Mouse (Mus musculus) left cerebral cortex, postnatal 10 days (tissue): ENCODE measurements around the gene Tgfbr3. TPM values are rescaled to one million over a fixed set of nuclear protein-coding genes. Genes with fewer than 3 reads are reported as not detected.
"Not testable (repeated sequence)": the region's sequence is repeated elsewhere in the genome, so short reads cannot be mapped to it uniquely, and the experiment has no call there.

ENCODE experiments used
- DNase-seq, 2 experiments: peaks; one replicate each; pipeline ENCODE4 v3.0.0; 2021 to 2022; ENCODE audit warnings: low spot score in 2 of 2, mixed read lengths in 1 of 2; ENCODE audit errors: extremely low spot score in 1 of 2
- intact Hi-C: fragments of 180-260 bp; cut with DNase I; formaldehyde crosslinking; loops from one replicate; pipeline ENCODE4 v1.15.1; 2025
- total RNA-seq, 2 experiments: library from RNA; stranded (reverse); gene quantifications; 2 replicates each; pipeline ENCODE4 v1.2.3; 2021

Tgfbr3 gene
- total RNA-seq, 2 experiments from 2014 or later, result 7.2 to 7.7 TPM

DNA sequence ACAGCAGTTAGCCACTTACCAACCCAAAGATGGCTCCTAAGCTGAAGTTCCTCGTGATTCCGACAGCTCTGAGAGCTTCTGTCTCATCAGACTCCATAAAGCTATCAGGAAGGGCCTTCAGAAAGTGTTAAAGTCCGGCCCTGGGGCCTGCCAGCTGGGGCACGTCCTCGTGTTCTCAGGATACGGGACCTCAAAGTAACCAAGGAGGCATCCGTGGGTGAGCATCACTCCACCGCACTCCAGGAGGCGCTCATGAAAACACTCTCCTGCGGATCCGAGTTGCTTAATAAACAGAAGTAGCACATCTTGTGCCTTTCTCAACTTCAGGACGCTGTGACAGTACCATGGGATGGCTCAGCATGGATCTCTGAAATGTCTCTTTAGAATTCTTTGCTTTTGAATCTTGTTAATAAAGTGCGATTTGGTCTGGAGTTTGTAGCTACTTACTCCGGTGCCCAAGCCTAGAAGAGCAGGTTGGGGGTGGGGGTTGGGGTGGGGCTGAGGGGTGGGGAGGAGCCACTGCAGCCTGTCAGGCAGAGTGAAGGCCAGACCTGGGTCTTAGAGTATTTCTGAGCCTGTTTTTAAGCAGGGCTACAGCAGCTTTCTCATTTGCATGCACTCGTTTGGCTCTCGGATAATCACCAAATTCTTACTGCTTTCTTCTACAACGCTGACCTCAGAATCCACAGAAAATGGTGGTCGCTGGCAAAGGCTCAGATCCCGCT lies 38.7 kb downstream of the Tgfbr3 start:
- intact Hi-C loops, result no loop called here
- DNase-seq, result no peak

GRCm38 (mm10) chr5:107248732-107249131 lies 40.7 kb downstream of the Tgfbr3 start:
- intact Hi-C loops, result no loop called here
- DNase-seq, result no peak

DNA sequence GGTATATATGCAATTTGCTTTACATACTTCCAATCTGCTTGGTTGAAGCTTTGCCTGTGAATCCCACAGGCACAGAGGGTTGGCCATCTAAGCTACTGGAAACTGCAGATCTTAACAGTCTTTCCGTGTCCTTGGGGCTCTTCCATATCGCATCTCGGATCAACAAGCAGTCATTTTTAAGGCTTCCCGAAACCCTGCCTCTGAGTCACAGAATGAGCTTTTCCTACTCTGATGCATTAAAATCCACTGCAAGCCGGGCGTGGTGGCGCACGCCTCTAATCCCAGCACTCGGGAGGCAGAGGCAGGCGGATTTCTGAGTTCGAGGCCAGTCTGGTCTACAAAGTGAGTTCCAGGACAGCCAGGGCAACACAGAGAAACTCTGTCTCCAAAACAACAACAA lies 41.1 kb downstream of the Tgfbr3 start:
- DNase-seq, intact Hi-C loops: not testable (repeated sequence)

- intact Hi-C loops, result no loop called here
- no peak for DNase-seq
Observed at GRCm38 (mm10) chr5:107247786-107248185, 41.6 kb downstream of the Tgfbr3 start.

- DNase-seq, result no peak
- intact Hi-C loops, result no loop called here
Observed at GRCm38 (mm10) chr5:107243445-107243844, 46.0 kb downstream of the Tgfbr3 start.

GRCm38 (mm10) chr5:107242993-107243392 lies 46.4 kb downstream of the Tgfbr3 start:
- intact Hi-C loops, result no loop called here
- no peak for DNase-seq

DNA sequence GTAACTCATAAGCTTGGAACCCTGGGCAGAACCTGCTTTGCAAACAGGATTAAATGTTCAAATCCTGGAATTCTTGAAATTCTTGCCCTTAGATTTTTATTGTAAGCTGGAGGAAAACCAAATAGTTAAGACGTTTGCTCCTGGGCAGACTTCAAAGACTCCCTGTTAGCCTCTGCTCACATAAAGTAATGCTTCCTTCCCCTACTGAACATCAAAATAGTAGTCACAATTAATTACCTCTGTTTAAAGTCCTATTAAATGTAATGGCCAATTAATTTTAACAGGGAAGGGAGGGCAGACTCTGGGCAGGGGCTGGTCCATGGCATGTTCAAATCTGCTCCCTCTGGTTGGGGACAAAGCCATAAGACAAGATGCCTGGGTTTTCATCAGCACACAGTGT lies 49.2 kb downstream of the Tgfbr3 start:
- intact Hi-C loops, result no loop called here
- DNase-seq, result no peak

DNA sequence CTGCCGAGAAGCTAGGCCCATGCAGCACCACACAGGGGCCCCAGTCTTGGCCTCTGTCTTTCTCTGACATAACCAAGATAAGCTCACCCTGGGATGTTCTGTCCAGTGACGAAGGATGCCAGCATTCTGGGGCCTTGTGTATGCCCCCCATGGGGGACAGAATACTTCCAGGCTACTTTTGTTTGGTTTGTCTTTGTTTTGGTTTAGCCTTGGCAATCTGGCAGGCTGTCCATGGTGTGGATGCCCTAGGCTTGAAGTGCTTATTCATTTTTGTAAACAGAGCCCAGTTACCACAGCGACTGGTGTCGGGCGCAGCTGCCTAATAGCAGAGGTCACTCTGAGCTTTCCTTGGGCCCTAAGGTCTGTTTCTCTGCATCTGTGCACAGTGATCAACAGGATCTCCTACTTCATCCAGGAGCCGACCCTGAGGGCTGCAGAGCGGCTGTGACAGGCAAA lies 51.4 kb downstream of the Tgfbr3 start:
- no peak for DNase-seq
- intact Hi-C loops, result no loop called here

GRCm38 (mm10) chr5:107236975-107237374 lies 52.5 kb downstream of the Tgfbr3 start:
- no peak for DNase-seq
- intact Hi-C loops, result no loop called here

GRCm38 (mm10) chr5:107236039-107236438 lies 53.4 kb downstream of the Tgfbr3 start:
- intact Hi-C loops, result no loop called here
- DNase-seq, result no peak

- intact Hi-C loops, result no loop called here
- DNase-seq, result no peak
Observed at GRCm38 (mm10) chr5:107233366-107234354, 55.8 kb downstream of the Tgfbr3 start.

- intact Hi-C loops, result no loop called here
- DNase-seq, result no peak
Observed at GRCm38 (mm10) chr5:107230189-107230588, 59.2 kb downstream of the Tgfbr3 start.

- intact Hi-C loops, result no loop called here
- DNase-seq, result no peak
Observed at GRCm38 (mm10) chr5:107229037-107229436, 60.4 kb downstream of the Tgfbr3 start.

- DNase-seq, result no peak
- intact Hi-C loops, result no loop called here
Observed at GRCm38 (mm10) chr5:107227580-107227979, 61.8 kb downstream of the Tgfbr3 start.

DNA sequence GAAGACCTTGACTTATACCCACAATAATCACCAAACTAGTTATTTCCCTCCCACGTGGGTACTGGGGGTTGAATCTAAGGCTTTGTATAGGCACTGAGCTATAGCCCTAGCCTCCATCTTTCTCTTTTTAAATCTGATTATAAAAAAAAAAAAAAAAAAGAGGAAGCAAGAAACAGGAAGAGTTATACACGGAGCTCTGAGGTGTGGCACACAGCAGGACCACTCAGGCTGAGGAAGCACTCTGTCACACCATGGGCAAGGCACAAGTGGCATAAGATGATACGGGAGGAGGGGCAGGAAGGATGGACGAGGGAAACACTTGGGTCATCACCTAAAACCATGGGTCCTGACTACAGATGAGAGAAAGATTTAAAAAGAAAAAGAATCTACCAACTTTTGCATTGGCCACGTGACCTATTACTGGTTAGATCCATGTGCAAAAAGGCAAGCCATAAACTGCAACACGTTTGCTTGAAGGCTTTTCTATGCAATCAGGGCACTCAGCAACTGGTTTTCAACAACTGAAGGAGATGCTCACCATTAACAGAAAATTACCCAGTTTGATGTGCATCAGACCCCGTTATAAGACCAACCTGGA lies 64.5 kb downstream of the Tgfbr3 start:
- intact Hi-C loops, result no loop called here
- DNase-seq, result no peak

DNA sequence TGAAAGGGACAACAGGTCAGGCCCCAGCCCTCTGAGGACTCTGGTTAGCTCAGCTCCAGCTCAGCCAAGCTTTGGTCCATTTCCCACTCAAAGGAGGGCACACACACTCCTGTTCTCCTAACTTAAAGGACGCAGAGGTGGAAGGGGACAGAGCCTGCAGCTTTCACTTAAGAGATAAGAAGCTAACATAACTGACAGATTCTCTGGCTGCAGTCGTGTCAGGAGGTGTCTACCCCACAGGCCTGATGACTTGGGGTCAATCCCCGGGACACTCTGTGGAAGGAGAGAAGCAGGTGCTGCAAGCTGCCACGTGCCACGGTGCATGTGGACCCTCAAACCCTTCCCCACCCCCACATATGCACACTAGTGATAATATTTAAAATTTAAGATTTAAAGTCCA lies 65.3 kb downstream of the Tgfbr3 start:
- intact Hi-C loops, result no loop called here
- DNase-seq, result no peak

DNA sequence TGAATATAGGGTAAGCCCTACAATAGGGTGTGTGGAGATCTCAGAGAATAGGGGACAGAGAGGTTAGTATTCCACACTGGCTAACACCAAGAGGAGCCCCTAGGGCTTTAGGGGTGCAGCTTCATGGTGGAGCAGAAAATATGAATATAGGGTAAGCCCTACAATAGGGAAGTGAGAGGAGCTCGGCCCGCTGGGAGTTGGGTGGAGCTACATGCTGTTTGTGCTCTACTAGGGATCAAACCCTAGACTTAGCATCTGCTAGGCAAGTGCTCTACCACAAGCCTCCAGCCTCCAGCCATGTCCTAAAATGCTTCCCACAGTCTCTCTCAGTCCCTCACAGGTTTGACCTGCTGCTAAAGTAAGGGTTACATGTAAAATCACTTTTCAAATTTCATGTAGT lies 65.9 kb downstream of the Tgfbr3 start:
- intact Hi-C loops, DNase-seq: not testable (repeated sequence)

- peak in 1 of 2 experiments; percentile 45 for DNase-seq
- intact Hi-C loops, result no loop called here
Observed at GRCm38 (mm10) chr5:107223029-107223428, 66.4 kb downstream of the Tgfbr3 start.

DNA sequence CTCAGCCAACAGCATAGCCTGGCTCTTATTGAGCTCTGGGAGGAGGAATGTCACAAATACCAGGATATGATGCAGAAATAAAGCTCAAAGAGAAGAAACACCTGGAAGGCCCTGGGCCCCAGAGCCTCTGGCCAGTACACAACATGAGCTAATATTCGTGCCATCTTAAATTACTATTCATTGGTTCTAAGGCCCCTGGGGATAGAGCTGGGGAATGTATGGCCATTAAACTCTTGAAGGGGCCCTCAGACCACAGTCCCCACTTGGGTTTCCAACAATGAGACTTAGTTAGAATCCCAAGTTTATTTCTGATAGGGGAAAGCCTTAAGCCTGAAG lies 66.8 kb downstream of the Tgfbr3 start:
- DNase-seq, result no peak
- intact Hi-C loops, result no loop called here
